In genomic region chr16:23984183-23984582, GRCm38 (mm10) we compare ENCODE assay signal across 8 mouse cellular contexts. TPM values are rescaled to one million over a fixed set of nuclear protein-coding genes. Genes with fewer than 3 reads are reported as not detected.
DNase-seq lines count a peak whose midpoint lies in the region; ATAC-seq and TF ChIP-seq lines count a peak whose summit lies in the region.

No protein-coding gene starts in this region.

- H3K4me1 ChIP-seq in brown adipose tissue, adult 24 weeks (ENCODE audit: control insufficient read depth, insufficient read depth, insufficient read length, low read length): 0 out of 2 replicates have a peak, but pooled peaks cover 2% of the 10 kb centered on the region
- H3K4me1 ChIP-seq in forebrain, embryonic 10.5 days: peaks cover 66% of the 10 kb centered on the region
- peaks cover 13 to 37% of the 10 kb centered on the region in 2 experiments for H3K4me1 ChIP-seq in heart, embryonic 14.5 days (ENCODE audit: control insufficient read depth in 2 of 2, insufficient read depth in 2 of 2, low read length in 2 of 2)
- peaks cover 16% of the 10 kb centered on the region for H3K4me1 ChIP-seq in kidney, postnatal 0 days (replicated peaks; ENCODE audit: insufficient read depth, low read length)
- H3K4me1 ChIP-seq in liver, adult 2 months (ENCODE audit: control insufficient read depth, insufficient read depth, low read length): peaks cover 10% of the 10 kb centered on the region

- peak overlapping the region; percentile 59 for H3K4me3 ChIP-seq in brown adipose tissue, adult 24 weeks (ENCODE audit: insufficient read depth, low read depth, low read length)
- peak overlapping the region; percentile 53 for H3K4me3 ChIP-seq in forebrain, embryonic 10.5 days
- peak overlapping the region; percentile 53 to 54 for H3K4me3 ChIP-seq in heart, embryonic 14.5 days (ENCODE audit: control insufficient read depth in 1 of 2, insufficient read depth in 1 of 2, low read depth in 1 of 2, low read length in 2 of 2)
- H3K4me3 ChIP-seq in kidney, postnatal 0 days (replicated peaks; ENCODE audit: low read depth, low read length): peak overlapping the region; percentile 46
- H3K4me3 ChIP-seq in liver, adult 2 months (ENCODE audit: insufficient read depth, low read depth, low read length): peak overlapping the region; percentile 80

- TF ChIP-seq CTCF in kidney, postnatal 0 days (IDR thresholded peaks at IDR 0.05; ENCODE audit: low read depth): peak; percentile 98
- TF ChIP-seq CTCF in liver, adult 2 months (IDR thresholded peaks at IDR 0.05; ENCODE audit: low read depth, low read length): peak; percentile 98

- H3K4me2 ChIP-seq in heart, embryonic 14.5 days (ENCODE audit: low read length): peak overlapping the region; percentile 99
- peak overlapping the region; percentile 89 for H3K4me2 ChIP-seq in kidney, postnatal 0 days (ENCODE audit: low read length)

- H3K27me3 ChIP-seq in forebrain, embryonic 10.5 days (ENCODE audit: poor library complexity, severe bottlenecking): peaks cover 79% of the 10 kb centered on the region
- H3K27me3 ChIP-seq in heart, embryonic 14.5 days (ENCODE audit: control insufficient read depth, insufficient read depth, low read length): 0 out of 2 replicates have a peak, but pooled peaks cover 7% of the 10 kb centered on the region
- H3K27me3 ChIP-seq in kidney, postnatal 0 days (ENCODE audit: insufficient read depth, low read length): peaks cover 3% of the 10 kb centered on the region; the same call in 1 of the 2 replicates
- no peaks in the 10 kb centered on the region for H3K27me3 ChIP-seq in liver, adult 2 months (ENCODE audit: control insufficient read depth, insufficient read depth, low read length)

- 0 out of 2 replicates have a peak, but pooled peaks have one; percentile 41 for TF ChIP-seq POLR2A in liver, adult 2 months (IDR thresholded peaks at IDR 0.05; ENCODE audit: extremely low read depth, insufficient read depth, low read length)

- WGBS in forebrain, embryonic 10.5 days: 2% methylated on average over 22 of the region's 22 CpGs
- under 1% methylated on average over 22 of the region's 22 CpGs for WGBS in heart, embryonic 14.5 days
- under 1% methylated on average over 22 of the region's 22 CpGs for WGBS in kidney, postnatal 0 days
- under 1% methylated on average over 22 of the region's 22 CpGs for WGBS in liver, adult 2 months

- DNase-seq in A20 (ENCODE audit: low read depth, low spot score): peak; percentile 91
- DNase-seq in forebrain, embryonic 10.5 days (ENCODE audit: extremely low spot score, low spot score): peak; percentile 90
- DNase-seq in kidney, postnatal 0 days (ENCODE audit: low spot score): peak; percentile 96
- peak; percentile 83 for DNase-seq in liver, adult 2 months (ENCODE audit: extremely low read depth, low read depth, low spot score)
- DNase-seq in monocyte, adult 2 months (ENCODE audit: low read depth in 1 of 2, low spot score in 2 of 2): peak; percentile 52 to 76
- peak; percentile 74 to 88 for DNase-seq in spleen, postnatal 10 days (ENCODE audit: low spot score in 2 of 2)

- H3K27ac ChIP-seq in brown adipose tissue, adult 24 weeks (replicated peaks; ENCODE audit: low read depth, low read length): peak overlapping the region; percentile 86
- H3K27ac ChIP-seq in forebrain, embryonic 10.5 days: no peak overlapping the region
- H3K27ac ChIP-seq in heart, embryonic 14.5 days (replicated peaks in 1 of 2; ENCODE audit: control insufficient read depth in 1 of 2, insufficient read depth in 1 of 2, low read depth in 2 of 2, low read length in 2 of 2): peak overlapping the region in 1 of 2 experiments; percentile 46; a peak in 1 of 4 replicates
- H3K27ac ChIP-seq in kidney, postnatal 0 days: no peak overlapping the region
- H3K27ac ChIP-seq in liver, adult 2 months (replicated peaks; ENCODE audit: insufficient read depth, low read depth, low read length): peak overlapping the region; percentile 97

- no peaks in the 10 kb centered on the region for H3K36me3 ChIP-seq in forebrain, embryonic 10.5 days (replicated peaks)
- H3K36me3 ChIP-seq in heart, embryonic 14.5 days (ENCODE audit: control insufficient read depth, insufficient read depth, low read length): no peaks in the 10 kb centered on the region
- H3K36me3 ChIP-seq in kidney, postnatal 0 days (ENCODE audit: insufficient read depth, low read length): no peaks in the 10 kb centered on the region
- H3K36me3 ChIP-seq in liver, adult 2 months (ENCODE audit: control insufficient read depth, insufficient read depth, low read length): no peaks in the 10 kb centered on the region

- no peaks in the 10 kb centered on the region for H3K9me3 ChIP-seq in forebrain, embryonic 10.5 days
- H3K9me3 ChIP-seq in heart, embryonic 14.5 days (ENCODE audit: control insufficient read depth, low read length): no peaks in the 10 kb centered on the region
- no peaks in the 10 kb centered on the region for H3K9me3 ChIP-seq in kidney, postnatal 0 days (replicated peaks; ENCODE audit: low read length)

- peaks cover 6% of the 10 kb centered on the region; the same call in 1 of the 2 replicates for H3K79me2 ChIP-seq in liver, adult 2 months (ENCODE audit: control insufficient read depth, insufficient read depth, low read length)

- no peak for ATAC-seq in heart, embryonic 14.5 days (ENCODE audit: insufficient number of reproducible peaks, insufficient read depth, low FRiP score, low read depth)
- peak; percentile 41 for ATAC-seq in kidney, postnatal 0 days (replicated peaks; ENCODE audit: low FRiP score, low read depth)

- H3K9ac ChIP-seq in heart, embryonic 14.5 days (ENCODE audit: low read length): peak overlapping the region; percentile 77
- peak overlapping the region; percentile 49; the same call in 1 of the 2 replicates for H3K9ac ChIP-seq in kidney, postnatal 0 days (ENCODE audit: low read depth, low read length)
- H3K9ac ChIP-seq in liver, adult 2 months (ENCODE audit: low read depth, low read length): peak overlapping the region; percentile 83

RNA-seq across cellular contexts. Expression of gene Gm37419, which starts 4.1 kb away (rescaled TPM):
- polyA plus RNA-seq in brown adipose tissue, adult 24 weeks (2012; ENCODE audit: insufficient read depth, insufficient read length, missing spikeins): not detected in 2 replicates
- not detected in 2 replicates for polyA plus RNA-seq in forebrain, embryonic 10.5 days (2016; fragmentation: Nextera tagmentation; extraction: Ambion mirVana)
- not detected in 2 replicates for polyA plus RNA-seq in heart, embryonic 14.5 days (2014; fragmentation: Nextera tagmentation; extraction: Ambion mirVana)
- not detected in 2 replicates for polyA plus RNA-seq in kidney, postnatal 0 days (2015; fragmentation: Nextera tagmentation; extraction: Ambion mirVana)
- total RNA-seq in liver, adult 2 months (2014; rRNA removed): not detected in 2 replicates
- polyA plus RNA-seq in liver, adult 2 months (2012; rRNA removed): not detected in 2 replicates

RNA-seq across cellular contexts. Expression of gene Bcl6, which starts 4.5 kb away (rescaled TPM):
- 20.3 and 66.4 TPM in 2 replicates for polyA plus RNA-seq in brown adipose tissue, adult 24 weeks (2012; ENCODE audit: insufficient read depth, insufficient read length, missing spikeins)
- 0.14 and 0.25 TPM in 2 replicates for polyA plus RNA-seq in forebrain, embryonic 10.5 days (2016; fragmentation: Nextera tagmentation; extraction: Ambion mirVana)
- polyA plus RNA-seq in heart, embryonic 14.5 days (2014; fragmentation: Nextera tagmentation; extraction: Ambion mirVana): 0.27 and 0.49 TPM in 2 replicates
- 0.74 and 0.80 TPM in 2 replicates for polyA plus RNA-seq in kidney, postnatal 0 days (2015; fragmentation: Nextera tagmentation; extraction: Ambion mirVana)
- 20.6 and 21.2 TPM in 2 replicates for total RNA-seq in liver, adult 2 months (2014; rRNA removed)
- 4.5 and 5.9 TPM in 2 replicates for polyA plus RNA-seq in liver, adult 2 months (2012; rRNA removed)

RNA-seq across cellular contexts. Expression of gene Rtp2, which starts 52.0 kb away (rescaled TPM):
- not detected in 2 replicates for polyA plus RNA-seq in brown adipose tissue, adult 24 weeks (2012; ENCODE audit: insufficient read depth, insufficient read length, missing spikeins)
- not detected in 2 replicates for polyA plus RNA-seq in forebrain, embryonic 10.5 days (2016; fragmentation: Nextera tagmentation; extraction: Ambion mirVana)
- not detected in 2 replicates for polyA plus RNA-seq in heart, embryonic 14.5 days (2014; fragmentation: Nextera tagmentation; extraction: Ambion mirVana)
- not detected in 2 replicates for polyA plus RNA-seq in kidney, postnatal 0 days (2015; fragmentation: Nextera tagmentation; extraction: Ambion mirVana)
- total RNA-seq in liver, adult 2 months (2014; rRNA removed): not detected in 2 replicates
- not detected in 2 replicates for polyA plus RNA-seq in liver, adult 2 months (2012; rRNA removed)

Comparison
In these comparisons a context has a peak if more than half of its experiments do, and no peak if none do; other contexts are left out.
1. H3K27ac ChIP-seq: peak in brown adipose tissue, adult 24 weeks (single experiment) and liver, adult 2 months (single experiment); none in forebrain, embryonic 10.5 days (single experiment) and kidney, postnatal 0 days (single experiment).
2. Peak in every context shown above with its lines, with median percentiles within 50 percentile points of each other: DNase-seq, H3K4me3 ChIP-seq and H3K9ac ChIP-seq.